Mouse (Mus musculus) spleen, postnatal 4 days (tissue): ENCODE results near the gene Trim3.

Source experiments
- DNase-seq, 2 experiments: peaks; one replicate each; pipeline ENCODE4 v3.0.0; 2022; ENCODE audit warnings: low spot score in 2 of 2

Gene Trim3

GRCm38 (mm10) chr7:105608467-105608866, 24.9 kb downstream of the Trim3 start:
- no peak for DNase-seq

- DNase-seq = peak; percentile 44 to 71
Observed at GRCm38 (mm10) chr7:105602860-105603623, 30.3 kb downstream of the Trim3 start.

GRCm38 (mm10) chr7:105590097-105590496, 43.3 kb downstream of the Trim3 start:
- no peak for DNase-seq

- no peak for DNase-seq
Observed at GRCm38 (mm10) chr7:105588325-105588912, 45.0 kb downstream of the Trim3 start.

- no peak for DNase-seq
Observed at GRCm38 (mm10) chr7:105581959-105582358, 51.4 kb downstream of the Trim3 start.

GRCm38 (mm10) chr7:105581094-105581703, 52.2 kb downstream of the Trim3 start, which contains the start of gene Apbb1:
Apbb1 (minus strand) TSS chr7:105581653.
- peak; percentile 26 to 71 for DNase-seq

GRCm38 (mm10) chr7:105580627-105581089, 52.7 kb downstream of the Trim3 start:
- DNase-seq = no peak

- no peak for DNase-seq
Observed at GRCm38 (mm10) chr7:105578481-105578880, 54.9 kb downstream of the Trim3 start.

GRCm38 (mm10) chr7:105577377-105577871, 55.9 kb downstream of the Trim3 start:
- no peak for DNase-seq

GRCm38 (mm10) chr7:105576166-105576748, 57.1 kb downstream of the Trim3 start:
- no peak for DNase-seq

- no peak for DNase-seq
Observed at GRCm38 (mm10) chr7:105574537-105574936, 58.8 kb downstream of the Trim3 start.

- DNase-seq = no peak
Observed at GRCm38 (mm10) chr7:105572949-105573348, 60.4 kb downstream of the Trim3 start.

GRCm38 (mm10) chr7:105570756-105571155, 62.6 kb downstream of the Trim3 start:
- DNase-seq = no peak

GRCm38 (mm10) chr7:105569512-105570496, 63.6 kb downstream of the Trim3 start:
- no peak for DNase-seq

- DNase-seq = no peak
Observed at GRCm38 (mm10) chr7:105568988-105569471, 64.3 kb downstream of the Trim3 start.

- no peak for DNase-seq
Observed at GRCm38 (mm10) chr7:105568583-105568982, 64.8 kb downstream of the Trim3 start.

GRCm38 (mm10) chr7:105565071-105565836, 68.1 kb downstream of the Trim3 start:
- DNase-seq = no peak

- DNase-seq = no peak
Observed at GRCm38 (mm10) chr7:105563367-105563766, 70.0 kb downstream of the Trim3 start.

GRCm38 (mm10) chr7:105562317-105562716, 71.1 kb downstream of the Trim3 start:
- no peak for DNase-seq

GRCm38 (mm10) chr7:105559016-105559415, 74.4 kb downstream of the Trim3 start:
- DNase-seq = no peak
